Mouse (Mus musculus): ENCODE measurements around the gene Lipo4.
"Not testable (repeated sequence)": the region's sequence is repeated elsewhere in the genome, so short reads cannot be mapped to it uniquely, and the experiment has no call there.

Gene Lipo4

GRCm38 (mm10) chr19:33517680-33518079, at the start of gene Lipo4:
Gene Lipo4 (minus strand): TSS chr19:33517780.
- no peak for DNase-seq

GRCm38 (mm10) chr19:33456426-33456825, 61.2 kb downstream of the Lipo4 start:
- not testable (repeated sequence) for DNase-seq

GRCm38 (mm10) chr19:33453725-33454124, 63.9 kb downstream of the Lipo4 start:
- DNase-seq, result no peak
